Mouse (Mus musculus): Measurements from ENCODE around the gene Entpd7.

Gene Entpd7

DNA sequence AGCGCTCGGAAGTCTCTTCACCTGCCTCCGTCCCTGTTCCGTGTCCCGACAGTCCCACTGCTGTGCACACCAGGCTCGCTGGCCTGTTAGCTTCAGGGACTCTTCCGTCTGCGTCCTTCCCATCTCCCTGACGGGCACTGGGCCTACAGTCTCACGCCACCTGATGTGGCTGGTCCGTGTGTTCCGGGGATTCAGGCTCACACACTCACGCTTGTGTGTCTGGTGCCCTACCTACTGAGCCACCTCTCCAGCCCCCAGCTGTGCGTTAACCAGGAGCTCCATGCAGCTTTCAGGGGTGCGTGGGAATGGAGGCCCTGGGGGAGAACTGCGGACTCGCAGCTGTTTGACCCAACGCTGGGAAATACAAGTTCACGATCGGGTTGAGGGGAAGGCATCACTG, 34.7 kb downstream of the Entpd7 start:
- no peak for DNase-seq (ENCODE audit: low spot score in 2 of 2)

DNA sequence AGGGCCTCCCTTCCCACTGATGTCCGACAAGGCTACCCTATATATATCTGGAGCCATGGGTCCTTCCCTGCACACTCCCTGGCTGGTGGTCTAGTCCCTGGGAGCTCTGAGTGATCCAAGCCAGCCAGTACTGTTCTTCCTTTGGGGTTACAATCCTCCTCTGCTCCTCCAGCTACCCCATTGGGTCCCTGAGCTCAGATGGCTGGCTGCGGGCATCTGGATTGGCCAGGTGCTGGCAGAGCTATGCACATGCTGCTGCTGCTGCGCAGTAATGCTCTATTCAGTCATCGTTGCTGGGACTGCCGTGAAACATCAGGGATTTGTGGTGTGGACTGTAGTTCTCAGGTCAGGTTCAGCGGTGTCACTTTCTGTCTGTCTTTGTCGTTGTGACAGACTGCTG, 35.3 kb downstream of the Entpd7 start:
- DNase-seq (ENCODE audit: low spot score in 2 of 2) = no peak

DNA sequence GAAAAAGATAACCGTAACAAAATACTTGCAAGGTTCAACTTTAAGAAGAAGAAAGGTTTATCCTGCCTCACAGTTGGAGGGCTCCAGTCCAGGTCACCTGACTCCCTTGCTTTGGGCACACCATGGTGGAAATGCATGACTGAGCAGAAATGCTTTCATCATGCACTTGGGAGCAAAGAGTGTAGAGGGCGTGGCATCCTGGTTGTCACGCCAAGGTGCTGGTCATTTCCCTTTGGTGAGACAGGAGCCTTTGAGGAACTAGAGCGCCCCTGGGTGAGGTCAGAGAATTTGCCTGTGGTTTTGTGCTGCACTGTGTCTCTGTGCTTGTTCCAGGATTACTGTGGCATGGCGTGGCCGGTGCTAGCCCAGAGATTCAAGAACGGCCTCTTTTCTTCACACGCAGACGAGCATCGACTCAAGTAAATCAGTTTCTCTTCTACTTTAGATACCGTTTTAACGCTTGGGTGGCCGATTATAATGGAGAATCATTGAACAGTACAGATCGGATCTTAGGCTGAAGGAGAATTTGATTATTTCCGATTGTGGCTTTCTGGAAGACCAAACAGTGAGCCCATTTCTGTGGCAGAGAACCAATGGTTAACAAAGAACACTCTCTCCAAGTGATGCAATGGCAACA, 37.2 kb downstream of the Entpd7 start:
- no peak for DNase-seq (ENCODE audit: low spot score in 2 of 2)

DNA sequence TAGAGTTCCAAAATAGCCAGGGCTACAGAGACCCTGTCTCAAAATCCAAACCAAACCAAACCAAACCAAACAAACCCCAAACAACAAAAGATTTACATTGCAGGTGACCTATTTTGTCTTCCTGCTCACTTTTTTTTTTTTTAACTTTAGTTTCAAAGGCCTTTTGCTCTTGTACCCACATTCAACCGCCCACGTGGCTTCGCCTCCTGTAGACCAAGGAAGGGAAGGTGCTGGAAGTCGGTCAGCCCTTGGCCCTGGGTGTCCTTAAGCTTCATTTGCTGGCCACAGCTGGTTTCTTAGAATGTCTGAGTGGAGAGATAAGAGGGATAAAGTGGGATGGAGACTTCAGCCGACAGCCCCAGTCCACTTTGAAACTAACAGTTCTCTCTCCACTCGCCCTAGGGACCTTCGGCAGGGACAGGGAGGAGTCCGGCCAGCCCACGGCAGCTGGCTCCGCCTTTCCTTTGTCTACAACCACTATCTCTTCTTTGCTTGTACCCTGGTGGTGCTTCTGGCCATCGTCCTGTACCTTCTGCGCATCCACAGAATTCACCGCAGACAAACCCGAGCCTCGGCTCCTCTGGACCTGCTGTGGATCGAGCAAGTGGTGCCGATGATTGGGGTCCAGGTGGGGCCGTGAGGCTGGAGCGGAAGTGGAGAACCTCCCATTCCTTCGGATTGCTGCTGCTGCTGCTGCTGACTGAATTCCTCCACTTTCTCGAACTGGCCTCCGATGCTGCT, 40.0 kb downstream of the Entpd7 start:
- no peak for DNase-seq (ENCODE audit: low spot score in 2 of 2)

DNA sequence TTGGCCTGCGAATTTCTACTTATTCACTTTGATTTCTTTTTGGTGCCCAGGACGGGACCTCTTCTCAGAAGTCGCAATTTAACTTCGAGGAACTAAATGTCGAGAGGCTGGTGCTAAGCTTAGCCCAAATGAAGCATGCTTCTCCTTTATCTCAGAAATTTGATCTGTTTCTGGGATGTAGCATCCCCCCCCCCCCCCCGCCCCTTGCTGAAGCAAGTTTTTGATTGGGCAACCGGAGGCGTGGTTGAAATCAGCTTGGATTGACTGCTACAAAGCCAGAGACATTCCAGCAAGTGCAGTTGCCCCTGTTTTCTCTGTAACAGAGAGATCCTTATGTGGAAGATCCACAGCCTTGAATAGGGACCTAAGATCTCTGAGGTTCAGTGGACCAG, 40.6 kb downstream of the Entpd7 start:
- DNase-seq (ENCODE audit: low spot score in 2 of 2) = no peak

DNA sequence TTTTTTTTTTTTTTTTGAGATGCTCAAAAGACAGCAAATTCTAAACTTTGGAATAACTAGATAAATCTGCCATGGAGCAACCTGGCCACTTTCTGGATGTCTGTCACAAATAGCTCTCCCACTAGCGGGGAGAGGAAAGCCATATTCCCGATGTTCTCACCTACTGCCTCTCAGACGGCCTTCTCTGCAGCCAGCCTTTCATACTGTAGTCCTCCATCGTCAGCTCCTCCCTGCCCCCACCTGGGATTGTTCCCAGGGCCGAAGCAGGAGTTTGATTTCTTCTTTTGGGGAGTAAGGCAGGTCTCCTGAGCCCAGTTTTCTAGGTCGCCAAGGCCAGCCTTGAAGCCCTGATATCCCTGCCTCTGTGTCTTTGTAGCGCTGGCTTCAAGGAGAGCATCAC, 41.7 kb downstream of the Entpd7 start:
- no peak for DNase-seq (ENCODE audit: low spot score in 2 of 2)

DNA sequence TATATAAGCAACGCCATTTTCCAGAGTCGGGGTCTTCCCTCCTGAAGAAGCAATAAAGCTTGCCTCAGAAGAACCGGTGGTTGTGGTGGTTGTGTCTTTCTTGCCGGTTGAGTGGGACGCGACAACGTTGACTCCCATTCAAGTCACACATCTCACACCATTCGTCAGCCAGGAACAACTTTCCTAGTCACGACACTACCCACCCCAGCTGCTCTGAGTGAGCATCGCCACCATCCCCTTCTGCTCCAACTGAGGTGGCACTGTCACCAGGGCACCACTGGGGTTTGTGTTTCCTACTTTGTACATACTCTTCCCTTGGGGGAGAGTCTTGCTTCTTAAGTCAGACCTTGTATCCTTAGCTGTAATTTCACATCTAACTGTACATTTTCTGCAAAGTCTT, 48.9 kb downstream of the Entpd7 start:
- no peak for DNase-seq (ENCODE audit: low spot score in 2 of 2)

DNA sequence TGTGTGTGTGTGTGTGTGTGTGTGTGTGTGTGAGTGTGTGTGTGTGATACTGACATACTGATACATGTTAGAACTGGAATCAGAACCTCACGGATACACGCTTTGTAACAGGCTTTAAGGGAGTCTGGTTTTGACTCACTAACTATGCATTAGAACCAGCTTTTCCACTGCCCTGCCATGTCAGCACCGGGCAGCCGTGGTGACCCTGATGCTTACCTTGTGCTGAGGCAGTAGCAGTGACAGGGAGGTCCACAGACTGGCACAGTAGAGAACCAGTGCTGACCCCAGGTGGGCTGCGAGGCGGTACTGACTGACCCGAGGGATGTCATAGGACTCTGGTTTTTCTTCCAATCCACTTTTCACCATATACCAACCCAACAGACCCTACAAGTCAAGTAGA, 53.9 kb downstream of the Entpd7 start:
- no peak for DNase-seq (ENCODE audit: low spot score in 2 of 2)

DNA sequence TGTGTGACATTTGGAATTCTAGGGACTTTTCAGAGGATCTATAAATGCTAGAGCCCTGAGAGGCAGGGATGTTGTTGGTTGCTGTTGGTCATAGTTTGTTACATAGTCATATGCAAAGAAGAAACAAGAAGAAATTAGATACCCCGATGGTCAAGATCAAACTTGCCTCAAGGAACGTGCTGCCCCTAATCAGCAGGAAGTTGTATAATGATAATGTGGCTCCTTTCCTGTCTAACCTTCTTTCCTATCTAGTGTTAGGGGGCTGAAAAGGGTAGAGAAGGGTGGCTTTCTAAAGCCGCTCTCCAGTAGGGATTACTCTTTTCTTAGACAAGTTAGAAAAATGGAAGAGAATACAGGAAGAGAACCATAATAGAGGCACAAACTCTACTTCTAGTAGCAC, 56.3 kb downstream of the Entpd7 start:
- DNase-seq (ENCODE audit: low spot score in 2 of 2) = no peak

DNA sequence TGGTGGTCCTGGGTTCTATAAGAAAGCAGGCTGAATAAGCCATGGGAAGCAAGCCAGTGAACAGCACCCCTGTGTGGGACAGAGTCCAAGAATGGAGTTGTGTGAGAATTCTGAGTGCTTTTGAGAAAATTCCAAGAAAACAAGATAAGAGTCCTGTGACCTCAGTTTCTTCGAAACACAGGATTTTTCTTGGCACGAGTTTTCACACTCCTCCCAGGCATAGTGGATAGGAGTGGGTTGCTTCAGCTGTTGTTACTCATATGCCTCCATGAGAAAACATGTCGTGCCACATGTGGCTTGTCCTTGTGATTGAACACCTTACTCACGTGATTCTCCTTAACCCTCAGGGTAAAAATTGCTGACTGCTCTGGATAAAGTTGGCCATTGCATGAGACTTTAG, 58.4 kb downstream of the Entpd7 start:
- no peak for DNase-seq (ENCODE audit: low spot score in 2 of 2)

DNA sequence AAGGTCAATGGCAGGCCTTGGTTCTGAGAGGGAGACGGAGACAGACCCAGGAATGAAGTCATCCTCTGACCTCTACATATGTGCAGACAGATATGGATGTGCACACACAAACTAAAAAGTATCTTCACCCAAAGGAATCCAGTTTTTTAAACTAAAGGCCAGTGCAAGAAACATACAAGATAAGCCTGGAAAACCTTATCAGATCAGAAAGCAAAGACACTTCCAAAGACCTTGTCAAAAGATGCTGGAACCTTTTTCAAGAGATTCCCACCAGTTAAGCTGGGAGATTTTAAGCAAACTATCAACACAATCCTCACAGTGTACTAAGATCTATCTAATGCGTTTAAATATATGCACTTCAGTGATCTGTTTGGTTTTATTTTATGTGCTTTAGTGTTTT, 60.5 kb downstream of the Entpd7 start:
- DNase-seq (ENCODE audit: low spot score in 2 of 2) = no peak

DNA sequence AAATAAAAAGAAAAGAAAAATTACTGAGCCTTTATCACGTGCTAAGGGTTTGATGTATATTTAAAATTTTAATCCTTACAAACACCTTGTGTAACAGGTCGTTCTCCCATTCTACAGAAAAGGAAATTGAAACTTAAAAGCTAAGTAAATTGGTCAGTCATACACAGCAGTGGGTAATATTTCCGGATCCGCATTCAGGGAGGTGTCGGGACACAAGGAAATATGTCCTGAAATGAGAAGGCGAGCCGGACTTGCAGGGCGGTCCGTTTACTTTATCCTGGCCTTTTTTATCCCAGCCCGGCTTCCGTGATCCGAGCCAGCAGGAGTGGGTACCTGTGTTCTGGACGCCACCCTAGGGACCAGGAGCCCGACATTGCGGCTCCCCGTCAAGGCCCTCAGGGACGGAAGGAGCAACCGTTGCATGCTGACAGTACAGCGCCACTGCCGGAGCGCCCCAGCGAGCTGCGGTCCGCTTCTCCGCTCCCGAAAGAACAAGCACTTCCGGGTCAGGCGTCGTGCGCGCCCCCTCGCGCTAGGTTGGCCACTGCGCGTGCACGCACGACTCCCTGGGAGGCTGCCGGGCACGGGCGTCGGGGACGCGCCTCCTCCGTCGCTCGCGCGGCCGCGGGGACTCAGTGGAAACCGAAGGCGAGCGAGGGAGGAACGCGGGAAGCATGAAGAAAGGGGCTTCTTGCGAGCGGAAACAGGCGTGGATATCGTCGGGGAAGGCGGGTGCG, 63.2 kb downstream of the Entpd7 start, which contains the start of the genes Cutc and Cox15:
TSS of gene Cutc (plus strand) at position 508 of the 737 bp plus-strand sequence.
TSS of gene Cox15 (minus strand) at position 512 of the 737 bp plus-strand sequence.
- peak; percentile 89 to 95 for DNase-seq (ENCODE audit: low spot score in 2 of 2)

DNA sequence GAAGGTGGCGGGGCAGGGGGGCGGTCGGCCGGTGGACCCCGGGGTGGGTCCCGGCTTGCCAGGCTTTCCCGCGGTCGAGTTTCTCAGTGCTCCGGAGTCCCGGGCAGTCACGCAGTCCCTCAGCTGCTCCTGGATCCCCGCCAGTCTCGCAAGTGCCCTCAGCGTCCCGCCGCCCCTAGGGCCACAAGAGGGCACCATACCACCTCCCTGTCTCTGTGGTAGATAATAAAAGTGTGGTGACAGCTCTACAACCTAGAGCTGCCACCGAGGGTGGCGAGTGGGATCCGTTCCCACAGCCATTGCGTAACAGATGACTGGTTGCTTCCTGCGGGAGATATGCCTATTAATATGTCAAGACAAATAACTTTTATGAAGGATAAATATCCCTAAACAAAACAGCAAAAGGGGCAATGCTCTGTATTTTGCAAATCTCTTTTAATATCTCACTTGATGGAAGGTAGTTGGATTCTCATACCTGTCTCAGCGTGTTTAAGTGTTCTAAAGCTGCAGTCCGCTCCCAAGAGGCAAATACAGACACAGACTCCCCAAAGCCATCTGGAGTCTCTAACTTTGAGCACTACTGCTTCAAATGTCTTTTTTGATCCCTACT, 63.9 kb downstream of the Entpd7 start:
- DNase-seq (ENCODE audit: low spot score in 2 of 2) = peak; percentile 83 to 84

DNA sequence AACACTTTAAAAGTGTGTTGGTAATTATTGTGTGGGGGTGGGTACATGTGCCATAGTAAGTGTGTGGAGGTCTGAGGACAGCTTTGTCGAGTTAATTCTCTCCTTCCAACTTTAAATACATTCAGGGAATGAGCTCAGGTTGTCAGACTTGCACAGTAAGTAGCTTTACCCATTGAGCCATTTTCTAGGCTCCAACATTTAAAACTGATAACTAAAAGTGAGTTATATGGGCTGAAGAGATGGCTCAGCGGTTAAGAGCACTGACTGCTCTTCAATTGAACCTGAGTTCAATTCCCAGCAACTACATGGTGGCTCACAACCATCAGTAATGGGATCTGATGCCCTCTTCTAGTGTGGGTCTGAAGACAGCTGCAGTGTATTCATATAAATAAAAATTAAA, 64.8 kb downstream of the Entpd7 start:
- no peak for DNase-seq (ENCODE audit: low spot score in 2 of 2)

DNA sequence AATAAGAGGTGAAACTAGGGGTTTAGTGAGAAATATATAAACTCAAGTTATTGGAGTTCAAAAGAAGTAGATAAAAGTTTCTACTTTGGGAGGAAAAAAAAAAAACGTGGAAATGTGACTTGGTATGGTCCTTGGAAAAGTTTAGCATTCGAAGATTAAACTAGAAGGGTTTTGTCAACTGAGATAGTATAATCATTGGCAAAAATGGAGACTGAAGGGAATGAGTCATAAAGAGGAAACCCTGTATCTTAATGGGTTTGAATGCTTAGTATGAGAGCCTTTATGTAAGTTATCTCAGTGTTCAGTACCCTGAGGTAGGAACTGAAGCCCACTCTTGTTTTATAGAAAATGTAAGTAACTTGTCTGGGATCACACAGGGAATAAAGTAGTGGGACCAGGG, 65.4 kb downstream of the Entpd7 start:
- DNase-seq (ENCODE audit: low spot score in 2 of 2) = no peak

DNA sequence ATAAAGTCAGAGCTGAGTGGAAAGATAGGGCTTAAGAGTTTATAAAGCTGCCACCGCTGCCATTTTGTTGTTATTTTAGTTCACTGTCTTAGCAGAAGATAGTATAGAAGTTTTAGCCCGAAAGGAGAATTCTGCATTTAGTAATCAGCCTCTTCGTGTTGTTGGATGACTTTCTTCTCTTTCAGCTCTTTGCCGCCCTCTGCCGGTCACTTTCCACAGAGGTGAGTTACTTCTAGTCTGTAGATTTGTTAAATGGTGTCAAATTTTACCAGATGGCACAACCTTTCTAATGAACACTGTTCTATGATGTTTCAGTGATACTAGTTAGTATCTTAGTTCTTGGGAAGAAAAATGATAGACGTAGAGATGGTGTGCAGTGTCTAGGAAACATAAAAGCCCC, 71.0 kb downstream of the Entpd7 start:
- peak in 1 of 2 experiments; percentile 49 for DNase-seq (ENCODE audit: low spot score in 2 of 2)

DNA sequence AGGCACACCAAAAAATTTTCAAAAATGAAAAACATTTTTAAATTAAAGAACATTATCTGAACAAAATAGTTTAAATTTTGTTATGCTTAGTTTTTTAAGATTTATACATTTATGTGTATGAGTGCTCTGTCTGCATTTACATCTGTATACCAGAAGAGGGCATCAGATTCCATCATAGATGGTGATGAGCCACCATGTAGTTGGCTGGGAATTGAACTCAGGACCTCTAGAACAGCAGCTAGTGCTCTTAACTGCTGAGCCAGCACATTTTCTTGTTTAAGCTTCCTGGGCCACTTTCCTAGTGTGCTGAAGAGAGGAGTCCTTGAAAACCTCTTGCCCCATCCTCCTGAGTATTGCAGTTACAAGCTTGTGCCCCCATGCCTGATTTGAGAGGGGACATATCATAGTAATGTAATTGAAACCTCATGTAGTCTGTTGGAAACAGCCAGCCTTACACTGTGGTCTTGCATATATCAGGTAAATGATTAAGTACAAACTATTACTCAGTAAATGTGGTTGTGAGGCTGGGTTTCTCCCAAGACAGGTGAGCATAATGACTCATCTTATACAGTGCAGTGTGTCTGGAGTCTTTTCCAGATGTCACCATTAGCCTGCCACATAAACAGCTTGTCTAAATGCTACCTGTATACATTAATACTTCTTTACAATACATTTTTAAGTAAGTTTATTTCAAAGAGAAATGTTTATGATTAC, 72.2 kb downstream of the Entpd7 start:
- no peak for DNase-seq (ENCODE audit: low spot score in 2 of 2)

DNA sequence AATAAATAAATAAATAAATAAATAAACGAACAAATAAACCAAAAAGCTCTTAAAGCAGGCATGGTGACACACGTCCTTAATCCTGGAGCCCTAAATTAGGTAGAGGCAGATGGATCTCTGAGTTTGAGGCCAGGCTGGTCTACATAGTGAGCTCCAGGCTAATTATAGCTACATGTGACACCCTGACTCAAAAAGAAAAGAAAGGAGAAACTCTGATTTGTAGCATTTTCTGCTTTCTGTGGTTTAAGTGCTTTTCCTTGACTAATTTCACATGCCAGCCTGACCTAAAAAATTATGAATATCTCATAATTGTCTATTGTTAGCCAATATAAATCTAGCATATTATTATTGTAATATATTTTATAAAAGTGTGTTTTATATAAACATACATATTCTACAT, 72.9 kb downstream of the Entpd7 start:
- no peak for DNase-seq (ENCODE audit: low spot score in 2 of 2)

DNA sequence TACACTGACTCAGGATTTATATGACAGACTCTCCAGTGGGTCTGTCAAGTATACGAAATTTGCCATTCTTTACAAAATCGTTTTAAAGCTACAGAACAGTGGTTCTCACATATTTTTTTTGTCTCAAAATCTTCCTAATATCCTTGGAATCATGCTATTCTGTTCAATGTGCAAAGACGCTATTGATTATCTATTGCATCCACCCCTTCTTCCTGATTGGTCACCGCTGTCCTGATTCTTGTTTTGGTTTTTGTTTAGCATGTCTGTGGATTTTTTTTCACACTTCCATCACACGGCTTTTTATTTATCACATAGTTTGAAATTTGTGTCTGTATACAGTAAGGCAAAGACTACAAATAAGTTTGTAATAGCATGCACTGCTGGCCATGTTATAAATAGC, 77.0 kb downstream of the Entpd7 start:
- no peak for DNase-seq (ENCODE audit: low spot score in 2 of 2)

DNA sequence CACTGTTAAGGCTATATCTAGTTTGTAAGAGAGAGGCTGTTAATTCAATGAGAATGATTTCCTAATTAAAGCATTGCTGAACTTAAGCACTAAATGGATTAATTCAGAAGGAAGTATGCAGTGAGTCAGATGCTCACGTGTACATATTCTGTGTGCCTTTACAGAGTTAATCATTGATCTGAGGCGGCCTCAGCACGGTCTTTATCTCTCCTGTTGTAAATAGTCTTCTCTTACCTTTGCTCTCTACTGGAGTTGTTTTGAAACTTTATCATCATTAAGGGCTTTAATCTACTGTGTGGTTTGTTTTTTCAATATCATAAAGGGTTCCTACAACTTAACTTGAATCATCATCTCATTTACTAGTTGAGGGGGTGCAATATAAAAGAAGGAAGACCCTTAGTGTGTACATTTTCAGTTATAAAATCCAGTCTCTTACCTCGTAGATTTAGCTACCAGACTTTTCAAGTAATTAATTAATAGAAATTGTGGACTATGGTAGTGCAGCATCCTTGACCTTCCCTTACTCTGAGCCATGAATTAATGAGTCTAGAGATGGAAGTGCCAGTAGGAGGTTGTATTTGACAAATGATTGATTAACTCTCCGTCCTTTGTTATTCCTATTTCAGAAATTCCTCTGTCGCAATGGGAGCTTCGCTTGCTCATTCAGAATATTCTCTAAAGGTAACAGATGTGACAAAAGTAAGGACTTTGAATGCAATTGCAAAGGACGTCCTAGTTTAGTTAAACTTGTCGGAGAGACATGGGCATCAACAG, 78.3 kb downstream of the Entpd7 start:
- DNase-seq (ENCODE audit: low spot score in 2 of 2) = no peak

DNA sequence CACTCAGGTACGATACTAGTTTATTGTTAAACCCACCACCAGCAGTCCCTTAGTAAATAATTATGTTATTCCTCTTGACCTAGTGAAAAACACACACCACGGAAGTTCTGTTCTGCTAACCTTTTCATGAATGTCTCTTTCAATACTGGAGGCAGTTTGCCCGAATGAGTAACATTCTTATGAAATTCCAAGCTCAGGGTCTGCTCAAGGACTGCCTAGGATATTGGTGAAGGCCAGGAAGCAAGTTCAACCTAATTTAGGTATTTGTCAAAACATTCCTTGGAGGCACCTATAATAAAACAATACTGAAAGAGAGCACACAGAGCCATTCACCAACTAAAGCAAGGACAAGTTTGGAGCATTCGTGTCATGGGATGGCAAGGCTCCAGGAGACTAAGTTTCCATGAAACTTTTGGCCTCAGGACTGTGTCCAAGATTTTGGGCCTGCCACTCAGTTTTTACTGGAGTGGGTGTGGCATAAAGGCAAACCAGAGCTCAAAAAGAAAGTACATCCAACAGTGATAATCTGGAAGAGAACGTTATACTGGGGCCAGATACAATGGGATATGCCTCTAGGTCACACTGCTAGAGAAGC, 80.0 kb downstream of the Entpd7 start:
- no peak for DNase-seq (ENCODE audit: low spot score in 2 of 2)
